Mouse (Mus musculus) embryonic facial prominence, embryonic 13.5 days (tissue): ENCODE measurements at regions not wholly inside any gene's neighbourhood (a gene's known extent, or its start where the extent isn't known, plus 50 kb on each side); places are given as distances from the start of the nearest gene placed in this dataset.

Experiments
- ATAC-seq: fragments of 200-750 bp; cut with Nextera tagmentation; 2 replicates; pipeline ENCODE4 v1.8.0; 2017; ENCODE audit warnings: low read depth; ENCODE audit not compliant: insufficient number of reproducible peaks, insufficient read depth, low FRiP score, low TSS enrichment
- H3K27ac ChIP-seq: fragments of 300-500 bp; sonication (generic); 2 replicates; pipeline ENCODE4 v1.5.1; 2015; ENCODE audit warnings: moderate library complexity, mild to moderate bottlenecking, inconsistent platforms
- H3K27me3 ChIP-seq: fragments of 300-500 bp; sonication (generic); 2 replicates; pipeline ENCODE4 v1.6.1; 2015; ENCODE audit warnings: mild to moderate bottlenecking, inconsistent platforms
- H3K36me3 ChIP-seq: fragments of 300-500 bp; sonication (generic); 2 replicates; pipeline ENCODE4 v1.6.1; 2015; ENCODE audit warnings: mild to moderate bottlenecking, inconsistent platforms
- H3K4me1 ChIP-seq: fragments of 300-500 bp; sonication (generic); 2 replicates; pipeline ENCODE4 v1.6.1; 2015; ENCODE audit warnings: inconsistent platforms
- H3K4me2 ChIP-seq: fragments of 300-500 bp; sonication (generic); 2 replicates; pipeline ENCODE4 v1.6.1; 2015; ENCODE audit warnings: moderate library complexity, mild to moderate bottlenecking, inconsistent platforms
- H3K4me3 ChIP-seq: fragments of 300-500 bp; sonication (generic); 2 replicates; pipeline ENCODE4 v1.5.1; 2015; ENCODE audit warnings: mild to moderate bottlenecking, inconsistent platforms
- H3K9ac ChIP-seq: fragments of 300-500 bp; sonication (generic); 2 replicates; pipeline ENCODE4 v1.6.1; 2015; ENCODE audit warnings: mild to moderate bottlenecking, inconsistent platforms
- H3K9me3 ChIP-seq: fragments of 300-500 bp; sonication (generic); 2 replicates; pipeline ENCODE4 v1.6.1; 2016; ENCODE audit warnings: inconsistent platforms
- WGBS: fragments of 180-500 bp; shearing (Covaris S2); methylation state at CpG from one replicate; pipeline ENCODE4 v1.1.7; 2015; ENCODE audit warnings: mixed read lengths; 5-methylcytosine and 5-hydroxymethylcytosine counted together

DNA sequence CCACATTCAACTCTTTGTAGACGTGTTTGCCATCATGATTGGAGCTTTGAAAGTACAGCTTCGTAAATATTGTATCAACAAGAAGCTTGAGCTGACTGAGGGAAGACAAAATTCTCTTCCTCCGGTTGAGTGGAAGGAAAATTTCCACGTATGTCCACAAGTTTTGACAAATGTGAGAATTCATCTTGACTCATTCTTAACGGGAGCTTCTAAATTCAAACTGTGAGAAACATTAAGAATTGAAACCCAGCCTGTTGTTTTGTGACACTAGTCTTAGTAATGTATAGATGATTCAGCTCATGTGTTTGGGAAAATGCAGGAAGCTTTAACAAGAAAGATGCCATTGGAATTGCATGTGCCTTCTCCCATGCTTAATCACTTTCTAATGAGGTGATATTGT, 68.9 kb downstream of the Rbm43 start:
- H3K36me3 ChIP-seq, result no peaks in the 10 kb centered on the region
- H3K9me3 ChIP-seq, result no peaks in the 10 kb centered on the region
- H3K4me2 ChIP-seq, result no peak overlapping the region
- H3K4me3 ChIP-seq, result no peak overlapping the region
- H3K9ac ChIP-seq, result no peak overlapping the region
- H3K27ac ChIP-seq, result no peak overlapping the region
- no peaks in the 10 kb centered on the region for H3K27me3 ChIP-seq
- no peak for ATAC-seq
- 86% methylated on average over 5 of the region's 5 CpGs for WGBS
- H3K4me1 ChIP-seq, result no peaks in the 10 kb centered on the region

DNA sequence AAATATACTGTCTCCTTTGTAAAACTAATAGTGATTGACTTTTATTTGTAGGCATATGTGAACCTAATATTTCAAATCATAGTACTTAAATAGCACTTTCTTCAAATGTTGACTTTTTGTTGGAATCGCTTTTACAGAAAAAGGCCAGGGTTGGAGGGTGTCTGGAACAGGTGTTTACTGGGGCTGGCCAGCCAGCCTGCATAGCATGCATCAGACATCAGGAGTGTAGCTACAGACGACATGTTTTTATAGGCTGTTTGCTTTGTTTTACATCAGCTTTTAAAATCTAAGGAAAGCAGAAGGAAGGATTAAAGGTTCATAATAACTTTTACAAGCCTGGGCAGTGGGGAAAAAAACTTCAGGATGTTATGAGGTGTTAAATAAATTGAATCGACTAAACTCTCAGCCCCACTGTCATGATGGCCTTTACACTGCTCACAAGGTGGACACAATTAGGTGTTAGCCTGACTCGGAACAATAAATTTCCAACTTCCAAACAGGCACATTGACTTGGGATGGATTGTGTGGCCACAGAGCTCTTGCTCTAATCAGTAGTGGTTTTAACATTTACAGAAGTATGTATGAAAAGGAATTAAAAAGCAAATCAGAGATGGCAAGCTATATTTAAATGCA, 66.0 kb downstream of the Rbm43 start:
- no peak overlapping the region for H3K27ac ChIP-seq
- H3K9me3 ChIP-seq, result no peaks in the 10 kb centered on the region
- H3K4me1 ChIP-seq, result no peaks in the 10 kb centered on the region
- H3K36me3 ChIP-seq, result no peaks in the 10 kb centered on the region
- no peak overlapping the region for H3K4me3 ChIP-seq
- H3K9ac ChIP-seq, result no peak overlapping the region
- H3K27me3 ChIP-seq, result no peaks in the 10 kb centered on the region
- 83% methylated on average over 4 of the region's 4 CpGs for WGBS
- ATAC-seq, result no peak
- no peak overlapping the region for H3K4me2 ChIP-seq

DNA sequence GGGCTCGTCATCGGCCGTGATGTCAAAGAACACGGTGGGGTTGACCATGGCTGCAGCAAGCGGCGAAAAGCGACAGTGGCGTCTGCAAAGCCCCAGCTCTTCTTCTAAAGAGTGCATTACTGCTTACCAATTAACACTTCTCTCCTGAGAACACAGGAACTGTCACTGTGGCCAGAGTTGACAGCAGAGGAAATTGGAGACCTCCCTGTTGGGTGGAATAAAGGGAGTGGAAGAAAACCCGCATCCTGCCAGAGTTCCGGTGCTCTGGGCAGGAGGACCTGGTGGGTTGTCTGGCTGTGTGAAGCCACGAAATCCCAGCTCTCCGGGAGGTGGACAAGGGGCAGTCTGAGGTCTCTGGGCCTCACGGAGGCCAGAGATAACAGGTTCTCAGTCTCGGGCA, 63.4 kb downstream of the Rbm43 start:
- Histone ChIP-seq H3K36me3 (no peaks in the 10 kb centered on the region), H3K27me3 (no peaks in the 10 kb centered on the region), H3K4me1 (no peaks in the 10 kb centered on the region), H3K9me3 (no peaks in the 10 kb centered on the region), H3K4me2 (no peak overlapping the region), H3K9ac (no peak overlapping the region), H3K27ac (no peak overlapping the region), H3K4me3 (no peak overlapping the region)
- WGBS, result 80% methylated on average over 14 of the region's 14 CpGs
- no peak for ATAC-seq
